Mouse (Mus musculus) midbrain, embryonic 12.5 days (tissue): ENCODE measurements at regions not wholly inside any gene's neighbourhood (a gene's known extent, or its start where the extent isn't known, plus 50 kb on each side); places are given as distances from the start of the nearest gene placed in this dataset.

ENCODE experiments used
- ATAC-seq: fragments of 200-750 bp; cut with Nextera tagmentation; 2 replicates; pipeline ENCODE4 v1.8.0; 2017; ENCODE audit warnings: low read depth, moderate TSS enrichment, moderate library complexity; ENCODE audit not compliant: low FRiP score
- H3K27ac ChIP-seq: fragments of 300-500 bp; sonication (generic); replicated peaks from 2 replicates; pipeline ENCODE4 v1.5.1; 2016; ENCODE audit warnings: mild to moderate bottlenecking
- H3K27me3 ChIP-seq: fragments of 300-500 bp; sonication (generic); 2 replicates; pipeline ENCODE4 v1.6.1; 2016; ENCODE audit warnings: mild to moderate bottlenecking
- H3K36me3 ChIP-seq: fragments of 300-500 bp; sonication (generic); 2 replicates; pipeline ENCODE4 v1.6.1; 2016
- H3K4me1 ChIP-seq: fragments of 300-500 bp; sonication (generic); 2 replicates; pipeline ENCODE4 v1.6.1; 2016
- H3K4me2 ChIP-seq: fragments of 300-500 bp; sonication (generic); replicated peaks from 2 replicates; pipeline ENCODE4 v1.6.1; 2016; ENCODE audit warnings: mild to moderate bottlenecking, moderate library complexity
- H3K4me3 ChIP-seq: fragments of 300-500 bp; sonication (generic); 2 replicates; pipeline ENCODE4 v1.5.1; 2016; ENCODE audit warnings: mild to moderate bottlenecking
- H3K9ac ChIP-seq: fragments of 300-500 bp; sonication (generic); replicated peaks from 2 replicates; pipeline ENCODE4 v1.6.1; 2016; ENCODE audit warnings: mild to moderate bottlenecking, moderate library complexity
- H3K9me3 ChIP-seq: fragments of 300-500 bp; sonication (generic); 2 replicates; pipeline ENCODE4 v1.6.1; 2016; ENCODE audit warnings: mild to moderate bottlenecking
- WGBS: fragments of 180-500 bp; shearing (Covaris S2); methylation state at CpG from one replicate; pipeline ENCODE4 v1.1.7; 2016; 5-methylcytosine and 5-hydroxymethylcytosine counted together

DNA sequence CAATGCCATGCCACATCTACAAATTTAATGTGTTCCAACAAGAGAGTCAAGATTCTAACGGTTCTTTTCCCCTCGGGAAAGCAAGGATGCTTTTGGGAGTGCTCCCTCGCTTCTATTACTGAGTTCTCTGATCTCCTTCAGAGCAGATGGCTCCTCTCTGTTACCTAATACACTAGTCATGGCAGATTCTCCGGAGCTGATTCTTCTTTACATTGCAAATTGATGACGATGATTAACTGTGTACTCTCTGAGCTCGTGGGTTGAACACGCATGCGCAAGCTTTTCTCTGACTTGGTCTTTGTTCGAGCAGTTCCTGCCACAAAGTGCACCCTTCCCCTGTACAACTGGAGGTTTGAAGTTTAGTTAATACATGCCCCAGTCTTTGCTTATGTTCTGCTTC is 471.5 kb upstream of the Tenm4 start:
- Histone ChIP-seq H3K36me3 (no peaks in the 10 kb centered on the region), H3K4me1 (no peaks in the 10 kb centered on the region), H3K27ac (no peak overlapping the region), H3K9ac (no peak overlapping the region), H3K9me3 (no peaks in the 10 kb centered on the region), H3K4me3 (no peak overlapping the region), H3K27me3 (no peaks in the 10 kb centered on the region), H3K4me2 (no peak overlapping the region)
- no peak for ATAC-seq
- 77% methylated on average over 9 of the region's 9 CpGs for WGBS

DNA sequence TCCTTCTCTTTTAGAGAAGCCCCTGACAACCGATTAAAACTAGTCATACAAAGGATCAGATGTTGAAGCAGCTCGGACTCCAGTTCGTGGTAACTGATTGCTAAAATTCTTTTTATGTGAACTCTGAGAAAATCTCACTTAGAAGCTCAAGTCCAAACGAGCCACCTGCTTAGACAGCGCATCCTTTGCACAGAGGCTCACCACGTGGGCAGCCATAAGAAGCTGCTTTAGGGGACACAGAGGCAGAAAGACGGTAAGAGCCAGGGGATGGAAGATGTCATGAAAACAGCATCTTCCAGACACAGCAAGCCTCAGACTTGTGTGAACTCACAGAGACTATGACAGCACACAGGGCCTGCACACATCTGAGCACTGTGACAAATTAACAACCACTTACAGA is 461.0 kb upstream of the Tenm4 start:
- Histone ChIP-seq H3K4me2 (no peak overlapping the region), H3K9ac (no peak overlapping the region), H3K4me1 (no peaks in the 10 kb centered on the region), H3K9me3 (no peaks in the 10 kb centered on the region), H3K27ac (no peak overlapping the region), H3K27me3 (no peaks in the 10 kb centered on the region), H3K36me3 (no peaks in the 10 kb centered on the region), H3K4me3 (no peak overlapping the region)
- ATAC-seq = no peak
- 80% methylated on average over 7 of the region's 7 CpGs for WGBS

DNA sequence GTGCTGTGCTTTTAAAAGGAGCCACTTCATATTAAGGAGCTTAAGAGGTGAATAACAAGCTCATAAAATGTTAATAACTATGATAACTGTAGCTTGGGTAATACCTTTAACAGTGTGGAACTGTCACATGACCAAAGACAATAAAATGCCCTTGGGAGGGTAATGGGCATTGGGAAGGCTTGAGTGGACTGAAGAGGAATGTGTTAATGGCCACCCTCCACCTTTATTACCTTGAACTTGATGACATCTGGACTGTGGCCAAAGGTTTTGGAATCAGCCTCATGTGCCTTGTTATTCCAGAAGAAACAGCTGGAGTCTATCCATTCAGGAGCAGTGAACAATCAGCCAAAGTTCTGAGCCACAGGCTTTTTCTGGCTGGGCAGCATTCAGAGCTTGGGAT is 451.0 kb upstream of the Tenm4 start:
- Histone ChIP-seq H3K9me3 (no peaks in the 10 kb centered on the region), H3K36me3 (no peaks in the 10 kb centered on the region), H3K27ac (no peak overlapping the region), H3K4me2 (no peak overlapping the region), H3K27me3 (no peaks in the 10 kb centered on the region), H3K4me3 (no peak overlapping the region), H3K4me1 (no peaks in the 10 kb centered on the region), H3K9ac (no peak overlapping the region)
- ATAC-seq = no peak

DNA sequence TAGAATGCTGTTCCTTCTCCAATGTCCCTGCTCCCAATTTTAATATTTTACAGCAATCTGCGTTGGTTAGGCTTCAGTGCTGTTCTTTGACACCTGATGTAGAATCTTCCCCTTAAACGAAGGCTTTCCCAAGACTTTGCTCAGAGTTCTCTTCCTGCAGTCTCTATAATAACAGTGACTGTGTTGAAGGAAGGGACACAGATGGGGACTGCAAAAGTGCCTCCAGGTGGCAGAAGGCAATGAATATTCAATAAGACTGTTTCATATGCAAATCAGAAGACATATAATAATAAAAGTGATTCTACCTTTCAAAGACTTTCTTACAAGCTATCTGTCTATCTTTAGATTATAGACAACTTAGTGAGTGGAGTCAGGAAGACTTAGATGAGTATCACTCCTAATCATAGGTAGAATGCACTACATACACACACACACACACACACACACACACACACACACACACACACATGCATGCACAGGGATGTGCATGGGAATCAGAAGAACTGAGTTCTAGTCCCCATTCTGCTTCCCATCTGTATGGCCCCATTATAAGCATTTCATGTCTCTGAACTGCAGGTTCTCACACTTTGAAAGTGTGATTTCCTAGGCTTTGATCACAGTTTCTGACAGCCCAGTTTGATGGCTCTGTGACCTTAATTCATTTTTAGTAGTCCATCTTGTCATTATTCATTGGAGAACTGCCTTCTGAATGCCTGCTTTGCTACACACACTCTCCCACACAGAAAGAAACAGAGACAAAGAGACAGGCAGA is 445.1 kb upstream of the Tenm4 start:
- no peaks in the 10 kb centered on the region for H3K27me3 ChIP-seq
- ATAC-seq = no peak
- 81% methylated on average over 2 of the region's 2 CpGs for WGBS

DNA sequence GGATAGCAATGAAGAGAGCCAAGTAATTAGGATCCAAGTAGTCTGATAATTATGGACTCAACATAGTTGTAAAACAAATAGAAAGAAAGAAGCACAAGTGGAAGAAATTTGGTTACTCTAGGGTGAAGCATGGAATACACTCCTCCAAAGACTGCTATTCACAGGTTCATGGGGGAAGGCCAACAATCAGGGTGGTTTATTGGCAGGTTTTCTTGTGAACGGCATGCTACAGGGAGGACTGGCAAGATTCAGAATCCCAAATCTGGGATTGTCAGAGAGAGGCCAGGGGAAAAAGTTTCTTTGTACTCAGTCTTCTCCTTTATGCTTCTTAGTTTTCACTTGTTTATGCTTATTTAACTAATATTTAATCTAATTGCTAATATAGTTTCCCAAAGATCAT is 437.2 kb upstream of the Tenm4 start:
- Histone ChIP-seq H3K27me3 (no peaks in the 10 kb centered on the region), H3K36me3 (no peaks in the 10 kb centered on the region), H3K27ac (no peak overlapping the region), H3K9ac (no peak overlapping the region), H3K4me2 (no peak overlapping the region), H3K9me3 (no peaks in the 10 kb centered on the region), H3K4me3 (no peak overlapping the region), H3K4me1 (no peaks in the 10 kb centered on the region)
- WGBS = 85% methylated on average over 1 of the region's 1 CpGs
- ATAC-seq = no peak

More for the DNA sequence above, 445.1 kb upstream of the Tenm4 start:
- Histone ChIP-seq H3K4me3 (no peak overlapping the region), H3K9ac (no peak overlapping the region), H3K4me2 (no peak overlapping the region), H3K36me3 (no peaks in the 10 kb centered on the region), H3K4me1 (no peaks in the 10 kb centered on the region), H3K27ac (no peak overlapping the region), H3K9me3 (no peaks in the 10 kb centered on the region)

DNA sequence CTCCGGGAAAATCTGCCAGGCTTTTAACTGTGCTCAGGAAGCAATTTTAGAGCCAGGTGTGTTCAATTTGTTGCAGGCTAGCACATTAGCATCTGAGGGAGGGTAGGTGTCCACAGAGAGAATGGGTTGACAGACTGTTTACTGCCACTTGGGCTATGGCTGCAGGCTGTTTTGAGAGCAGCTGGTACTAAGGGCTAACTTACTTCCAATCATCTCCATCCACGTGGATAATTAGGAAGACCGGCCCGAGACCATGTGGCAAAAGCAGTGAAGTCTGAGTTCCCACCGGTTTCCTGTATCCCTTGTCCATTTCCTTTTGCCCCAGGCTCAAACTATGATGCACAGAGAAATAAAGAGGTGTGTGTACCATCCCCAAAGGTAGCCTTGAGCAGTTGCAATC is 436.5 kb upstream of the Tenm4 start:
- Histone ChIP-seq H3K4me2 (no peak overlapping the region), H3K9ac (no peak overlapping the region), H3K27me3 (no peaks in the 10 kb centered on the region), H3K36me3 (no peaks in the 10 kb centered on the region), H3K4me3 (no peak overlapping the region), H3K27ac (no peak overlapping the region), H3K9me3 (no peaks in the 10 kb centered on the region), H3K4me1 (no peaks in the 10 kb centered on the region)
- ATAC-seq = peak; percentile 23; the same call in 1 of the 2 replicates
- WGBS = 76% methylated on average over 5 of the region's 5 CpGs

DNA sequence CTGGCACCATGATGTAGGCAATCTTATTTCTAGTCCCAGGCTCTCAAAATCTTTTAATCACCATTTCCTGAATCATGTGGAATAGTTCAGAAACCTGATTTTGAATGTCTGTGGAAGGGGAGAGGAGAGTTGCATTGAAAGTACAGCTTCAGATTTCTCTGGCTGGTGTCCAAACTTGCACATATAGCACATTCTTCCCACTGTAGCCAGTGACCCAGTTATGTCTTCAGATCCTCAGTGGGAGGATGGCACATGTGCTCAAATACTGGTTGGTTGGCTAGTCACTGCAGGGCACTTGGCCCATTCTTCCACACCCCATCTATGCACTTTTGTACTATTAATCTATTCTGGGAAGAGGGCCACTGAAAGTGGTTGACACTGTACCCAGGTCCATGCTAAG is 434.3 kb upstream of the Tenm4 start:
- no peaks in the 10 kb centered on the region for H3K9me3 ChIP-seq
- no peak overlapping the region for H3K4me3 ChIP-seq
- no peaks in the 10 kb centered on the region for H3K36me3 ChIP-seq
- no peak overlapping the region for H3K4me2 ChIP-seq
- no peak for ATAC-seq
- H3K4me1 ChIP-seq = no peaks in the 10 kb centered on the region
- no peak overlapping the region for H3K27ac ChIP-seq
- H3K27me3 ChIP-seq = no peaks in the 10 kb centered on the region
- no peak overlapping the region for H3K9ac ChIP-seq

DNA sequence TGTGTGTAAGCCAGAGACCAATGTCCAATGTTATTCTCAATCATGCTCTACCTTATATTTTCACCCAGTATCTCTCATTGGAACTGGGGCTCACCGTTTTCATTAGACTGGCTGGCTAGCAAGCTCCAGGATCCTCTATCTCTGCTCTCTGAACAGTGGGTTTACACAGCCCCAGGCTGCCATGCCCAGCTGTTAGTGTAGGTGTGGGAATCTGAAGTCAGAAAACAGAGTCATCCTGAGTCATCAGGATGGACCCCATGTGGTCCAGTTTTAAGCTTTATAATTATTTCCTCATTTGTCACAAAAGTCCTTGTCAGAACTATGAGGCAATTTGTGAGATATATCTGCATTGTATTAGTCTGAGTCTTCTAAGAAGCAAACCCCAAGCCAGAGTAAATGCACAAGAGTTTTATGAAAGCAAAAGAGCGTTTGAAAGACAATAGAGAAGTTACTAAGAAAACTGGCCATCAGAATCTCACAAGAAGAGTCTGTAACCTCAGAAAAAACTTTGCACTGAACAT is 432.3 kb upstream of the Tenm4 start:
- no peak overlapping the region for H3K27ac ChIP-seq
- no peak for ATAC-seq
- H3K4me2 ChIP-seq = no peak overlapping the region
- H3K9me3 ChIP-seq = no peaks in the 10 kb centered on the region
- no peaks in the 10 kb centered on the region for H3K36me3 ChIP-seq
- H3K4me1 ChIP-seq = no peaks in the 10 kb centered on the region
- H3K4me3 ChIP-seq = no peak overlapping the region
- WGBS = 79% methylated on average over 2 of the region's 2 CpGs
- H3K27me3 ChIP-seq = no peaks in the 10 kb centered on the region
- no peak overlapping the region for H3K9ac ChIP-seq

DNA sequence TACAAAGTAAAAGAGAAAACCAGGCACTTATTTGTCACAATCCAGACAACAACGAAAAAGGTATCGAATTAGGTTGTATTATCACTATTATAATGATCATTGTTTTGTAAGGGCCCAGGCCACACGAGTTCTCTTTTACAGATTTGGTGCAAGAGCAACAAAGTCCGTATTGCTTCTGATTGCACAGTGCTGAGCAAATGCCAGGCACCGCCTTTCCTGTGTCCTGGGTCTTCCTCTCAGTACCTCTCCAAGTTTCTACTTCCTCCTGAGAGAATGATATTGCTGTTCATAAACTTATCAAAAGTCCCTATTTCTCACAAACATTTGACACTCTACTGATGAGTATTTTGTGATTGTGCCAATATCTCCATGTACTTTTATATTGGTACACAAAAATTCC is 431.3 kb upstream of the Tenm4 start:
- Histone ChIP-seq H3K9ac (no peak overlapping the region), H3K9me3 (no peaks in the 10 kb centered on the region), H3K4me2 (no peak overlapping the region), H3K27me3 (no peaks in the 10 kb centered on the region), H3K4me1 (no peaks in the 10 kb centered on the region), H3K27ac (no peak overlapping the region), H3K36me3 (no peaks in the 10 kb centered on the region), H3K4me3 (no peak overlapping the region)
- ATAC-seq = no peak
- WGBS = 88% methylated on average over 5 of the region's 5 CpGs

DNA sequence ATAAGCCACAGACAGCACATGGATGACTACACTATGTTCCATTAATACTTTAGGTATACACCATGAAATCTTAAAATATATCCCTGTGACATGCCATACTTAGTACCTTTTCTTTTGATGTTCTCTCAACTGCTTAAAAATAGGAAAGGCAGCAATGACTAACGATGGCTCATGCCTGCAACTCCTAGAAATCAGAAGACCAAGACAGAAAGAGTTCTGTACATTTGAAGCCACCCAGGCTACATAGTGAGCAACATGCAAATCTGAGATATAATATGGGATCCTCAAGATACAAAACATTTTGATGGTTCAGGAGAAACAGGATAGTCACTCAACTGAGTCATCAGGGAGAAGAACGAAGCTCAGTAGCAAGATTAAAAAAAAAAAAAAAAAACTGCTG is 412.7 kb upstream of the Tenm4 start:
- ATAC-seq = no peak
- Histone ChIP-seq H3K36me3 (no peaks in the 10 kb centered on the region), H3K4me2 (no peak overlapping the region), H3K9ac (no peak overlapping the region), H3K27me3 (no peaks in the 10 kb centered on the region), H3K27ac (no peak overlapping the region), H3K4me1 (peaks cover 8% of the 10 kb centered on the region), H3K9me3 (no peaks in the 10 kb centered on the region), H3K4me3 (no peak overlapping the region)
- 82% methylated on average over 2 of the region's 2 CpGs for WGBS

DNA sequence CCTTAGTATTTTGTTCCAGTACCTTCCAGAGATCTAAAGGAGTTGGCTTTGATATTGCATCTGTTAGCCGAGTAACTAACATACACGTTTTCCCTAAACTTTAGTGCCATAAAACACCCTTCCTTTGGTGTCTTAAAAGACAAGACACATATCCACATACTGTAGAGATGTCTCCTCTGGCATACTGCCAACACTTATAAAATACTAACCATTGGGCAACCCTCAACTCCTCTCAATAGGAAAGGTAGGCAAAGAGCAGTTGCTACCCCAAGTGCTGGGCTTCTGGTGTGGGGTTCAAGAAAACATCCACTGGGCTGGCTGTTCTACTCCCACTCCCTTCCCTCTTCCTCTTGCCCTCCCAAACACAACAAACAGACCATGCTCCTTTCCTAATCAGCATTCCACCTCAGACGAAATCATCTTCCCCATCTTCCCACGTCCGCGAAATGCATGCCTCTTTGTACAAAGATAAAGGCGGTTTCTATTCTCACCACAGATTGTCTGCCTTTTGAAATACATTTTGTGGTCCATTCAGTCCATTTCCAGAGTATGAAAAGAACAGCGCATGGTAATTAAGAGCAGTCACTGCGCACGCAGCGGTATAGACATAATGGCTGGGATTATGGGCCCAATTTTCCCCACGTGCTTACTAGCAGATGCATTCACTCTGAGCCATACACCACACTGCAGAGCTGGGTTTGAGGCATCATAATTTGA is 409.9 kb upstream of the Tenm4 start:
- H3K4me2 ChIP-seq = no peak overlapping the region
- H3K4me1 ChIP-seq = peaks cover 8% of the 10 kb centered on the region
- no peak overlapping the region for H3K4me3 ChIP-seq
- H3K36me3 ChIP-seq = no peaks in the 10 kb centered on the region
- no peak overlapping the region for H3K9ac ChIP-seq
- ATAC-seq = peak; percentile 84
- no peaks in the 10 kb centered on the region for H3K27me3 ChIP-seq
- no peak overlapping the region for H3K27ac ChIP-seq
- 45% methylated on average over 12 of the region's 12 CpGs for WGBS
- no peaks in the 10 kb centered on the region for H3K9me3 ChIP-seq

DNA sequence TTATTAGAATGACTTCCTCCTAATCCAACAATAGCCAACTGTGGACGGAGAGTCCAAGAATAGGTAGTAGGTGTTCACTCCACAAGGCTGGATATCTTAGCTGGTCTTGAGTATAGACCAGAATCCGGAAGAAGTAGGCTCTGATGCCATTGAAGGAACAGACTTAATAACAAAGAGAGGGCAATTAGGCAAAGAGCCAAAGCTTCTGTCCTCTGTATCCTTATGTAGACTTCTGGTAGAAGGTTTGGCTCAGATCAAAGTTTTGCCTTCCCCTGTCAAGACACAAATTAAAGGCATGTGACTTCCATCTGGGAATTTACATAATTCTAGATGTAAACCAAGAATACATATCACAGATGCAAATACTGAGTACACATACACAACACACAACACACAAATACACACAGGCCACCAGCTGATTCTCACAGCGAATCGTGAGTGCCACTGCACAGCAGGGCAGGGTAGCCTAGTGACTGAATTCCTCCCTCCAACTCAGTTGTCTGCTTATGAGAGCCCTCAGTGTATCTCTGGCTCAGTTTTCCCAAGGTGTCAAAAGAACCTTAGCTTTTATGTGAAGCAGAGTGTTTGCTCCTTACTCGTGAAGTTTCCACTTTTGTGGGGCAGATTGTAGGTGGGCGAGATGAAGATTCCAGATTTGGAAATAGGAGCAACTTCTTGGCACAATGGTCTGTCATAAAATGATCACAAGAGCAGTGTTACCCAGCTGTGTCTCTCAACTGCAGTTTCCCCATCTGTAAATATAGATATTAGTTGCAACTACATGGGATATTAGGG is 404.5 kb upstream of the Tenm4 start:
- no peak overlapping the region for H3K9ac ChIP-seq
- 90% methylated on average over 6 of the region's 6 CpGs for WGBS
- ATAC-seq = no peak
- no peaks in the 10 kb centered on the region for H3K9me3 ChIP-seq
- H3K4me2 ChIP-seq = no peak overlapping the region
- peaks cover under 1% of the 10 kb centered on the region; the same call in 1 of the 2 replicates for H3K4me1 ChIP-seq
- H3K27me3 ChIP-seq = peaks cover 3% of the 10 kb centered on the region; the same call in 1 of the 2 replicates
- H3K36me3 ChIP-seq = no peaks in the 10 kb centered on the region
- H3K27ac ChIP-seq = no peak overlapping the region
- H3K4me3 ChIP-seq = no peak overlapping the region
